Mouse (Mus musculus): Measurements from ENCODE around the gene Kcnh5. TPM values are rescaled to one million over a fixed set of nuclear protein-coding genes. Genes with fewer than 3 reads are reported as not detected.

Gene Kcnh5
- polyA plus RNA-seq, 1 experiment from 2014 or later = 0.93 TPM

Other genes with a start within 250 kb of the Kcnh5 start
- gene Rhoj, start 131.0 kb upstream of the Kcnh5 start, polyA plus RNA-seq (2016; fragmentation: Nextera tagmentation; extraction: Ambion mirVana) = 44.0 and 47.3 TPM in 2 replicates
- gene Gphb5, start 239.4 kb upstream of the Kcnh5 start, polyA plus RNA-seq (2016; fragmentation: Nextera tagmentation; extraction: Ambion mirVana) = not detected in 2 replicates

Data from hindbrain, embryonic 12.5 days (tissue).